Mouse (Mus musculus): ENCODE measurements around the gene Elp4.

DNA sequence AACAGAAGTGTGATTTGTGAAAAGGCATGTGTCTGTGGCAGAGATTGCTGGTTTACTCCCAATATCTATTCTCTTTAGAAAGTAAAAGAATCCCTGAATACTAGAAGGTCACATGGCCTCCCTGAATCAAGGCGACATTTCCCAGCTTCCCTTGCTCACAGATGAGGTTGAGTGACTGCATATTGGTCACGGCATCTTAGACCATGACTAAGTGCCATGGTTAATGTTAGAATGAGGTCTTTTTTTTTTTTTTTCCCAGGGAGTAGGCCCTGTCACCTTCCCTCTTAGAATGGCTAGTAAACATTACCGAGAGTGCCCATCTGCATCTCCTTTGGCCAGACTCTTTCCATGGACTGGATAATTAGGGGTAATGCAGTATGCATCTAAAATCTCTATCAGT lies 193.9 kb downstream of the Elp4 start:
- TF ChIP-seq POLR2A (IDR thresholded peaks at IDR 0.05; ENCODE audit: insufficient read length, low read depth) (no peak), USF1 (IDR thresholded peaks at IDR 0.05; ENCODE audit: low read depth) (no peak), TCF3 (IDR thresholded peaks at IDR 0.05; ENCODE audit: insufficient read length, low read depth) (no peak), MAX (IDR thresholded peaks at IDR 0.05; ENCODE audit: low read depth) (no peak), MYOD1 (IDR thresholded peaks at IDR 0.05; ENCODE audit: control insufficient read depth in 1 of 3, insufficient read length in 2 of 3, low read depth in 2 of 3) (no peak), POLR2AphosphoS2 (IDR thresholded peaks at IDR 0.05; ENCODE audit: insufficient read length, low read depth) (no peak)

All from myocyte (in vitro differentiated cells).